Mouse (Mus musculus) testis, adult 2 months (tissue): ENCODE measurements at regions not wholly inside any gene's neighbourhood (a gene's known extent, or its start where the extent isn't known, plus 50 kb on each side); places are given as distances from the start of the nearest gene placed in this dataset.

ENCODE experiments used
- CTCF ChIP-seq: fragments of 200-500 bp; IDR thresholded peaks from 2 replicates; pipeline ENCODE4 v1.5.1; 2012; ENCODE audit warnings: low read depth, mild to moderate bottlenecking, inconsistent platforms, low read length, moderate library complexity; ENCODE audit not compliant: control insufficient read depth, insufficient read depth, insufficient replicate concordance
- POLR2A ChIP-seq: fragments of 200-500 bp; IDR thresholded peaks from 2 replicates; pipeline ENCODE4 v1.6.1; 2012; ENCODE audit warnings: low read depth, mild to moderate bottlenecking, inconsistent platforms, low read length, moderate library complexity; ENCODE audit not compliant: control insufficient read depth

GRCm38 (mm10) chr3:101749031-101749632 lies 99.6 kb downstream of the Mab21l3 start:
- no peak for TF ChIP-seq CTCF
- TF ChIP-seq POLR2A, result no peak
